Mouse (Mus musculus) stomach, embryonic 16.5 days (tissue): ENCODE data around the gene Ank2. TPM values are rescaled to one million over a fixed set of nuclear protein-coding genes. Genes with fewer than 3 reads are reported as not detected.

Experiments
- ATAC-seq: fragments of 200-750 bp; cut with Nextera tagmentation; 2 replicates; pipeline ENCODE4 v1.8.0; 2017; ENCODE audit warnings: moderate number of reproducible peaks, moderate TSS enrichment; ENCODE audit not compliant: insufficient read depth, low FRiP score
- H3K27ac ChIP-seq: fragments of 300-500 bp; sonication (generic); 2 replicates; pipeline ENCODE4 v1.5.1; 2014; ENCODE audit warnings: low read length
- H3K27me3 ChIP-seq: fragments of 300-500 bp; sonication (generic); 2 replicates; pipeline ENCODE4 v1.6.1; 2014; ENCODE audit warnings: low read length, control low read depth, mixed read lengths; ENCODE audit not compliant: control insufficient read depth, insufficient read depth
- H3K36me3 ChIP-seq: fragments of 300-500 bp; sonication (generic); 2 replicates; pipeline ENCODE4 v1.6.1; 2014; ENCODE audit warnings: low read length; ENCODE audit not compliant: control insufficient read depth, insufficient read depth
- H3K4me1 ChIP-seq: fragments of 300-500 bp; sonication (generic); 2 replicates; pipeline ENCODE4 v1.6.1; 2014; ENCODE audit warnings: low read length, control low read depth, mixed read lengths; ENCODE audit not compliant: control insufficient read depth, insufficient read depth
- H3K4me2 ChIP-seq: fragments of 300-500 bp; sonication (generic); 2 replicates; pipeline ENCODE4 v1.6.1; 2014; ENCODE audit warnings: low read depth, low read length, mixed read lengths
- H3K4me3 ChIP-seq: fragments of 300-500 bp; sonication (generic); replicated peaks from 2 replicates; pipeline ENCODE4 v1.5.1; 2014; ENCODE audit warnings: mild to moderate bottlenecking, low read length
- H3K9ac ChIP-seq: fragments of 300-500 bp; sonication (generic); 2 replicates; pipeline ENCODE4 v1.6.1; 2014; ENCODE audit warnings: low read length
- H3K9me3 ChIP-seq: fragments of 300-500 bp; sonication (generic); replicated peaks from 2 replicates; pipeline ENCODE4 v1.6.1; 2016; ENCODE audit warnings: low read length, control low read depth; ENCODE audit not compliant: control insufficient read depth
- WGBS: fragments of 180-500 bp; shearing (Covaris S2); extraction: QIAGEN DNeasy Blood & Tissue Kit; methylation state at CpG from one replicate; pipeline ENCODE4 v1.1.7; 2014; 5-methylcytosine and 5-hydroxymethylcytosine counted together
- polyA plus RNA-seq: library from polyadenylated mRNA; unstranded; fragments of >200 nt; fragmentation: Nextera tagmentation; extraction: Ambion mirVana; gene quantifications from 2 replicates; pipeline ENCODE4 v1.2.1, GENCODE M21; 2015

The Ank2 gene
- polyA plus RNA-seq, 1 experiment from 2014 or later, result 40.0 TPM

- no peak overlapping the region for H3K27ac ChIP-seq
- 41% methylated on average over 15 of the region's 15 CpGs for WGBS
- no peak for ATAC-seq
- H3K36me3 ChIP-seq, result no peaks in the 10 kb centered on the region
- H3K27me3 ChIP-seq, result no peaks in the 10 kb centered on the region
- no peak overlapping the region for H3K9ac ChIP-seq
- H3K4me1 ChIP-seq, result peaks cover 3% of the 10 kb centered on the region; the same call in 1 of the 2 replicates
- H3K4me2 ChIP-seq, result peak overlapping the region; percentile 77
- H3K4me3 ChIP-seq, result no peak overlapping the region
- no peaks in the 10 kb centered on the region for H3K9me3 ChIP-seq
These were observed 240.6 kb downstream of the Ank2 start for GRCm38 (mm10) chr3:127258466-127259075.

GRCm38 (mm10) chr3:127257969-127258368 lies 241.2 kb downstream of the Ank2 start:
- H3K27me3 ChIP-seq, result no peaks in the 10 kb centered on the region
- H3K4me3 ChIP-seq, result peak overlapping the region; percentile 50
- H3K36me3 ChIP-seq, result no peaks in the 10 kb centered on the region
- H3K4me1 ChIP-seq, result peaks cover 3% of the 10 kb centered on the region; the same call in 1 of the 2 replicates
- H3K27ac ChIP-seq, result peak overlapping the region; percentile 85
- no peaks in the 10 kb centered on the region for H3K9me3 ChIP-seq
- peak; percentile 69 for ATAC-seq
- peak overlapping the region; percentile 70 for H3K9ac ChIP-seq
- WGBS, result under 1% methylated on average over 18 of the region's 18 CpGs
- H3K4me2 ChIP-seq, result peak overlapping the region; percentile 77

GRCm38 (mm10) chr3:127257279-127257925 lies 241.7 kb downstream of the Ank2 start:
- Histone ChIP-seq H3K4me1 (peaks cover 3% of the 10 kb centered on the region; the same call in 1 of the 2 replicates), H3K4me2 (peak overlapping the region; percentile 77), H3K4me3 (peak overlapping the region; percentile 50), H3K27ac (peak overlapping the region; percentile 85), H3K9me3 (no peaks in the 10 kb centered on the region), H3K27me3 (no peaks in the 10 kb centered on the region), H3K36me3 (no peaks in the 10 kb centered on the region), H3K9ac (peak overlapping the region; percentile 70)
- WGBS, result 0% methylated on average over 13 of the region's 13 CpGs
- peak; percentile 95 for ATAC-seq

GRCm38 (mm10) chr3:127256681-127257080 lies 242.5 kb downstream of the Ank2 start:
- no peak overlapping the region for H3K4me3 ChIP-seq
- no peaks in the 10 kb centered on the region for H3K9me3 ChIP-seq
- 72% methylated on average over 2 of the region's 2 CpGs for WGBS
- no peak overlapping the region for H3K9ac ChIP-seq
- H3K27me3 ChIP-seq, result no peaks in the 10 kb centered on the region
- peaks cover 3% of the 10 kb centered on the region; the same call in 1 of the 2 replicates for H3K4me1 ChIP-seq
- H3K27ac ChIP-seq, result no peak overlapping the region
- no peak overlapping the region for H3K4me2 ChIP-seq
- no peaks in the 10 kb centered on the region for H3K36me3 ChIP-seq
- ATAC-seq, result no peak

GRCm38 (mm10) chr3:127250930-127251329 lies 248.2 kb downstream of the Ank2 start:
- Histone ChIP-seq H3K36me3 (no peaks in the 10 kb centered on the region), H3K27ac (no peak overlapping the region), H3K9me3 (no peaks in the 10 kb centered on the region), H3K4me2 (no peak overlapping the region), H3K4me3 (no peak overlapping the region), H3K27me3 (no peaks in the 10 kb centered on the region), H3K4me1 (no peaks in the 10 kb centered on the region), H3K9ac (no peak overlapping the region)
- WGBS, result 65% methylated on average over 5 of the region's 5 CpGs
- no peak for ATAC-seq

GRCm38 (mm10) chr3:127248611-127249010 lies 250.5 kb downstream of the Ank2 start:
- Histone ChIP-seq H3K27me3 (no peaks in the 10 kb centered on the region), H3K9me3 (no peaks in the 10 kb centered on the region), H3K27ac (no peak overlapping the region), H3K4me3 (no peak overlapping the region), H3K9ac (no peak overlapping the region), H3K36me3 (no peaks in the 10 kb centered on the region), H3K4me1 (no peaks in the 10 kb centered on the region), H3K4me2 (no peak overlapping the region)
- ATAC-seq, result no peak

GRCm38 (mm10) chr3:127246989-127247708 lies 252.0 kb downstream of the Ank2 start:
- Histone ChIP-seq H3K4me1 (no peaks in the 10 kb centered on the region), H3K36me3 (no peaks in the 10 kb centered on the region), H3K27me3 (no peaks in the 10 kb centered on the region), H3K9me3 (no peaks in the 10 kb centered on the region), H3K9ac (no peak overlapping the region), H3K27ac (no peak overlapping the region), H3K4me2 (no peak overlapping the region), H3K4me3 (no peak overlapping the region)
- WGBS, result 69% methylated on average over 11 of the region's 11 CpGs
- no peak for ATAC-seq

- Histone ChIP-seq H3K27ac (no peak overlapping the region), H3K9ac (no peak overlapping the region), H3K4me1 (no peaks in the 10 kb centered on the region), H3K9me3 (no peaks in the 10 kb centered on the region), H3K4me3 (no peak overlapping the region), H3K27me3 (no peaks in the 10 kb centered on the region), H3K4me2 (no peak overlapping the region), H3K36me3 (no peaks in the 10 kb centered on the region)
- 63% methylated on average over 10 of the region's 10 CpGs for WGBS
- ATAC-seq, result no peak
These were observed 255.1 kb downstream of the Ank2 start for GRCm38 (mm10) chr3:127243928-127244642.
